Mouse (Mus musculus): ENCODE data around the gene Palm.
A peak's percentile ranks its signal among the peaks of the same experiment; 100 is the strongest.

Gene Palm

GRCm38 (mm10) chr10:79832026-79832785 lies 38.8 kb downstream of the Palm start:
- no peak for DNase-seq

GRCm38 (mm10) chr10:79832786-79833181 lies 39.4 kb downstream of the Palm start:
- DNase-seq, result no peak

GRCm38 (mm10) chr10:79834769-79835398 lies 41.5 kb downstream of the Palm start:
- peak in 1 of 2 experiments; percentile 74 for DNase-seq

GRCm38 (mm10) chr10:79836918-79837317 lies 43.5 kb downstream of the Palm start:
- DNase-seq, result no peak

GRCm38 (mm10) chr10:79838151-79838550 lies 44.8 kb downstream of the Palm start:
- no peak for DNase-seq

- DNase-seq, result no peak
Observed at GRCm38 (mm10) chr10:79840091-79840490, 46.7 kb downstream of the Palm start.

- DNase-seq, result peak; percentile 69 to 82
Observed at GRCm38 (mm10) chr10:79840644-79841551, 47.5 kb downstream of the Palm start.

GRCm38 (mm10) chr10:79842322-79842721 lies 49.0 kb downstream of the Palm start:
- no peak for DNase-seq

GRCm38 (mm10) chr10:79843476-79843875 lies 50.1 kb downstream of the Palm start:
- DNase-seq, result no peak

GRCm38 (mm10) chr10:79846553-79846952 lies 53.2 kb downstream of the Palm start:
- no peak for DNase-seq

- DNase-seq, result no peak
Observed at GRCm38 (mm10) chr10:79849941-79850628, 56.7 kb downstream of the Palm start.

- no peak for DNase-seq
Observed at GRCm38 (mm10) chr10:79851653-79852052, 58.3 kb downstream of the Palm start.

GRCm38 (mm10) chr10:79852107-79852789 lies 58.9 kb downstream of the Palm start:
- DNase-seq, result peak; percentile 58 to 68

- DNase-seq, result no peak
Observed at GRCm38 (mm10) chr10:79852827-79853226, 59.5 kb downstream of the Palm start.

- peak; percentile 95 to 97 for DNase-seq
Observed at GRCm38 (mm10) chr10:79853392-79853791, 60.0 kb downstream of the Palm start.

- DNase-seq, result peak; percentile 99
Observed at GRCm38 (mm10) chr10:79853860-79854795, 60.8 kb downstream of the Palm start, which contains the start of gene Ptbp1. Gene Ptbp1 (plus strand): TSS chr10:79854427.

- peak in 1 of 2 experiments; percentile 63 for DNase-seq
Observed at GRCm38 (mm10) chr10:79854801-79855541, 61.6 kb downstream of the Palm start.

GRCm38 (mm10) chr10:79855558-79856184 lies 62.3 kb downstream of the Palm start:
- DNase-seq, result peak; percentile 93 to 96

- no peak for DNase-seq
Observed at GRCm38 (mm10) chr10:79856280-79856679, 62.9 kb downstream of the Palm start.

Data from kidney, adult 8-10 months (tissue).